In the genomic region with DNA sequence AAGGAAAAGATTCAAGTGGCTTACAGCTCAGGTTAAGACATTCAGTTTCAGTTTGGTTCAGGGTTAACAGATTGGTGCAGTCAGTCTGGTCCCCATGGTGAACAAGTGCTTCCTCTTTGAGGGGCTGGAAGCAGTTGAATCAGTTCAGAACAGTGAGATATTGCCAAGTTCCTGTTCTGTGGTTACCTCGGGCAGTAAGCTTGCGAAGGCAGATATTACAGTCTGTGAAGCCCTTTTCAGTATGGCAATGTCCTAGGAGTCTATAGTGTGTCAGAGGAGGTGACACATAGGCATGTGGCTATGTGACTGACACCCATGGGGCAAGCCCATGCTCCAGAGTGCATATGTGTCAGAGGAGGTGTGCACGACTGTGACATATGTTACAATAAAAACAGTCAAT, we compare ENCODE assay signal across 1 mouse cellular context.
A peak's percentile ranks its signal among the peaks of the same experiment; 100 is the strongest.
TF ChIP-seq lines count a peak whose summit lies in the region.

No protein-coding gene starts in this region.

TF ChIP-seq in CH12.LX, 34 proteins besides CTCF, POLR2A, EP300 and RAD21:
- TF ChIP-seq IRF4 (IDR thresholded peaks at IDR 0.05; ENCODE audit: low read depth, low read length) (peak; percentile 44; the same call in 1 of the 2 replicates), MYC (IDR thresholded peaks at IDR 0.05; ENCODE audit: low read depth, low read length) (peak; percentile 31; the same call in 1 of the 2 replicates), SIN3A (IDR thresholded peaks at IDR 0.05; ENCODE audit: low read length) (no peak), MAX (IDR thresholded peaks at IDR 0.05; ENCODE audit: low read length) (0 out of 2 replicates have a peak, but pooled peaks have one; percentile 16)
